Mouse (Mus musculus) neural tube, postnatal 0 days (tissue): ENCODE data around the gene Prf1. TPM values are rescaled to one million over a fixed set of nuclear protein-coding genes. Genes with fewer than 3 reads are reported as not detected.

ENCODE experiments used
- polyA plus RNA-seq: library from polyadenylated mRNA; unstranded; fragments of >200 nt; fragmentation: Nextera tagmentation; extraction: Ambion mirVana; gene quantifications from 2 replicates; pipeline ENCODE4 v1.2.1, GENCODE M21; 2015

The Prf1 gene
- polyA plus RNA-seq = 0.12 TPM in 1 of 2 replicates, not detected in the other

DNA sequence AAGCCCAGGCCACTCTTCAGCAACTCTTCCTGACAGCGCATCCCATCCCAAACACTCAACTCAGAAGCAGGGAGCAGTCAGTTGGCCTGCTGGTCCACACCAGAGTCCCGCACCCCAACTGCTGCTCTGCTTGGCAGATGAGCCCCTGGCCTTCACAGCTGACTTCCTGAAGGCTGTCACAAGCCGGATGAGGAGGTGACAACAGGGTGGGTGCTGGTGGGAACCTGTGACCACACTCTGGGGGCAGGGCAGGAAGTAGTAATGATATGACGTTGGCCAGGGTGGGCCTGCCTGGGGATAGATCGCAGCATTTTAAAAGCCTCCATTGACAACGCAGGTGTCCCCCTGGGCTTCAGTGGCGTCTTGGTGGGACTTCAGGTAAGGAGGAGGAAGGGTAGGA is at the start of gene Prf1:
Gene Prf1, plus strand, starts transcription at position 357 of the 400 bp plus-strand sequence.

DNA sequence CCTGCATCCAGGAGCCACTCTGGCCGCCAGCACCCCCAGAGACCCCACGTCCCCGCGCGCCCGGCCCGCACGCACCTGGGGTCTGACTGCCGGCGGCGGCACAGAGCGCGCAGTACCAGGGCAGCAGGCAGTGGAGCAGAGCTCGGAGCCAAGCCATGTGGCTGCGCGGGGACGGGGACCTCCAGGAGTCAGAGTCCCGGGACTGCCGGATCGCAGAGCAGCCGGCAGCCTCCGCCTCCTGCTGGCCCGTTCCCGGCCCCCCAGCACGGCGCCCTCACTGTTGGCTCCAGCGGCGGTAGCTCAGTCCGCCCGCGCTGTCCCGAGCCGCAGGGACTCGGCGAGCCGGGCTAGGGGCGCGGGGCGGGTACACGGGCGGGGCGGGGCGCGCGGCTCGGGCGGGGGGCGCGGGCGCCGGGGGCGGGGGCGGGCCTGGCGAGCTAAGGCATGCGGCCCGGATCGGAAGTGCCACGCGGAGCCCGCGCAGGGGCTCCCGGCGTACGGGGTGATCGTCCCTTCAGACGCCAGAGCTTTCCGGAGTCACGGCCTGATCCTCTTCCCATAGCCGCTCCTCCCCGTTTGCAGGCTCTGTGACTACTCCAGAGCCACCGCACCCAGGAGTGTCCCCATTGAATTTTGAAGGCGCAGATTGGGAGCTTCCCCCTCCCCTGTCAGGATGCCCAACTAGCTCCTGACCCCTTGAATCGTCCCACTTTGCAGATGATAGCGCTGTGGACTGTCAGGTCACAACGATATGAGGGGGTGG is 24.4 kb upstream of the Prf1 start, which contains the start of gene Adamts14:
Gene Adamts14, minus strand, starts transcription at position 358 of the 763 bp plus-strand sequence.

Other genes with a start within 250 kb of the Prf1 start
- 57.6 and 60.9 TPM in 2 replicates for gene Pcbd1, start 208.5 kb upstream of the Prf1 start, polyA plus RNA-seq
- gene Sgpl1, start 150.1 kb upstream of the Prf1 start, polyA plus RNA-seq = 28.0 and 28.9 TPM in 2 replicates
- gene Tbata, start 125.9 kb upstream of the Prf1 start, polyA plus RNA-seq = 0.25 and 0.48 TPM in 2 replicates
- gene Adamts14, start 24.4 kb upstream of the Prf1 start, polyA plus RNA-seq = 0.32 and 0.36 TPM in 2 replicates
- 16.3 and 19.1 TPM in 2 replicates for gene Pald1, start 85.7 kb downstream of the Prf1 start, polyA plus RNA-seq
- 0.26 and 0.42 TPM in 2 replicates for gene Nodal, start 120.1 kb downstream of the Prf1 start, polyA plus RNA-seq
- 43.4 and 43.7 TPM in 2 replicates for gene Eif4ebp2, start 154.8 kb downstream of the Prf1 start, polyA plus RNA-seq
- 7.7 and 8.7 TPM in 2 replicates for gene Lrrc20, start 178.0 kb downstream of the Prf1 start, polyA plus RNA-seq